Mouse (Mus musculus) hindbrain, embryonic 10.5 days (tissue): Measurements from ENCODE around the gene Gadd45a. TPM values are rescaled to one million over a fixed set of nuclear protein-coding genes. Genes with fewer than 3 reads are reported as not detected.

Experiments used
- polyA plus RNA-seq: library from polyadenylated mRNA; unstranded; fragments of >200 nt; fragmentation: Nextera tagmentation; extraction: Ambion mirVana; gene quantifications from 2 replicates; pipeline ENCODE4 v1.2.1, GENCODE M21; 2016

The Gadd45a gene
- polyA plus RNA-seq, 1 experiment from 2014 or later = 21.9 TPM

Other genes starting within 250 kb of the Gadd45a start
- gene Vmn1r39, start 226.8 kb downstream of the Gadd45a start, polyA plus RNA-seq = not detected in 2 replicates
- 46.8 and 55.8 TPM in 2 replicates for gene Gng12, start 141.1 kb downstream of the Gadd45a start, polyA plus RNA-seq
- 346 and 483 TPM in 2 replicates for gene Serbp1, start 200.7 kb upstream of the Gadd45a start, polyA plus RNA-seq